Mouse (Mus musculus) hindbrain, embryonic 11.5 days (tissue): ENCODE data around the gene Gpkow. TPM values are rescaled to one million over a fixed set of nuclear protein-coding genes. Genes with fewer than 3 reads are reported as not detected.

Source experiments
- ATAC-seq: fragments of 200-750 bp; cut with Nextera tagmentation; 2 replicates; pipeline ENCODE4 v1.8.0; 2017; ENCODE audit warnings: mild to moderate bottlenecking, moderate TSS enrichment, moderate library complexity; ENCODE audit not compliant: low FRiP score
- DNase-seq: peaks from one replicate; pipeline ENCODE4 v3.0.0-alpha.2; 2015; ENCODE audit warnings: low spot score
- H3K27ac ChIP-seq: fragments of 300-500 bp; sonication (generic); 2 replicates; pipeline ENCODE4 v1.5.1; 2014; ENCODE audit warnings: mild to moderate bottlenecking, low read depth, low read length
- H3K27me3 ChIP-seq: fragments of 300-500 bp; sonication (generic); 2 replicates; pipeline ENCODE4 v1.6.1; 2014; ENCODE audit warnings: mild to moderate bottlenecking, low read length, moderate library complexity, mixed read lengths; ENCODE audit not compliant: control insufficient read depth, insufficient read depth
- H3K36me3 ChIP-seq: fragments of 300-500 bp; sonication (generic); 2 replicates; pipeline ENCODE4 v1.6.1; 2014; ENCODE audit warnings: mild to moderate bottlenecking, low read length, moderate library complexity, mixed read lengths; ENCODE audit not compliant: control insufficient read depth, insufficient read depth
- H3K4me1 ChIP-seq: fragments of 300-500 bp; sonication (generic); replicated peaks from 2 replicates; pipeline ENCODE4 v1.6.1; 2014; ENCODE audit warnings: low read length, mixed read lengths; ENCODE audit not compliant: control insufficient read depth, insufficient read depth
- H3K4me2 ChIP-seq: fragments of 300-500 bp; sonication (generic); replicated peaks from 2 replicates; pipeline ENCODE4 v1.6.1; 2014; ENCODE audit warnings: mild to moderate bottlenecking, low read depth, low read length
- H3K4me3 ChIP-seq: fragments of 300-500 bp; sonication (generic); 2 replicates; pipeline ENCODE4 v1.5.1; 2014; ENCODE audit warnings: low read depth, low read length
- H3K9ac ChIP-seq: fragments of 300-500 bp; sonication (generic); 2 replicates; pipeline ENCODE4 v1.6.1; 2014; ENCODE audit warnings: low read depth, low read length
- H3K9me3 ChIP-seq: fragments of 300-500 bp; sonication (generic); 2 replicates; pipeline ENCODE4 v1.6.1; 2016; ENCODE audit warnings: low read length; ENCODE audit not compliant: control insufficient read depth
- WGBS: fragments of 180-500 bp; shearing (Covaris S2); extraction: QIAGEN DNeasy Blood & Tissue Kit; methylation state at CpG from one replicate; pipeline ENCODE4 v1.1.7; 2014; 5-methylcytosine and 5-hydroxymethylcytosine counted together
- polyA plus RNA-seq: library from polyadenylated mRNA; unstranded; fragments of >200 nt; fragmentation: Nextera tagmentation; extraction: Ambion mirVana; gene quantifications from 2 replicates; pipeline ENCODE4 v1.2.1, GENCODE M21; 2014

Gene Gpkow
- 35.6 and 47.7 TPM in 2 replicates for polyA plus RNA-seq

GRCm38 (mm10) chrX:7696954-7697381, at the start of gene Gpkow:
Gpkow (plus strand) TSS chrX:7697131.
- no peaks in the 10 kb centered on the region for H3K36me3 ChIP-seq
- peak within 1 kb of the TSS; percentile 51 for H3K4me3 ChIP-seq
- no peaks in the 10 kb centered on the region for H3K27me3 ChIP-seq
- ATAC-seq: peak; percentile 95
- H3K9ac ChIP-seq: peak within 1 kb of the TSS; percentile 50; the same call in 1 of the 2 replicates
- no peak within 1 kb of the TSS for H3K27ac ChIP-seq
- H3K9me3 ChIP-seq: no peaks in the 10 kb centered on the region
- peak; percentile 82 for DNase-seq
- H3K4me2 ChIP-seq: peak within 1 kb of the TSS; percentile 45
- H3K4me1 ChIP-seq: no peaks in the 10 kb centered on the region
- WGBS: 18% methylated on average over 33 of the region's 33 CpGs

- DNase-seq: peak; percentile 69
- H3K27me3 ChIP-seq: no peaks in the 10 kb centered on the region
- 0 out of 2 replicates have a peak overlapping the region, but pooled peaks have one; percentile 33 for H3K27ac ChIP-seq
- no peaks in the 10 kb centered on the region for H3K36me3 ChIP-seq
- peak overlapping the region; percentile 37 for H3K4me2 ChIP-seq
- H3K9ac ChIP-seq: peak overlapping the region; percentile 49
- 15% methylated on average over 25 of the region's 25 CpGs for WGBS
- no peaks in the 10 kb centered on the region for H3K4me1 ChIP-seq
- peak; percentile 97 for ATAC-seq
- peak overlapping the region; percentile 34 for H3K4me3 ChIP-seq
- no peaks in the 10 kb centered on the region for H3K9me3 ChIP-seq
Measured at GRCm38 (mm10) chrX:7648671-7649304, 48.1 kb upstream of the Gpkow start.

- H3K4me2 ChIP-seq: peak within 1 kb of the TSS; percentile 33
- no peaks in the 10 kb centered on the region for H3K9me3 ChIP-seq
- ATAC-seq: no peak
- no peaks in the 10 kb centered on the region for H3K36me3 ChIP-seq
- 0 out of 2 replicates have a peak within 1 kb of the TSS, but pooled peaks have one; percentile 11 for H3K9ac ChIP-seq
- no peaks in the 10 kb centered on the region for H3K27me3 ChIP-seq
- peak within 1 kb of the TSS; percentile 27 for H3K4me3 ChIP-seq
- 21% methylated on average over 26 of the region's 26 CpGs for WGBS
- no peaks in the 10 kb centered on the region for H3K4me1 ChIP-seq
- no peak within 1 kb of the TSS for H3K27ac ChIP-seq
- DNase-seq: no peak
Measured at GRCm38 (mm10) chrX:7657221-7657639, 39.7 kb upstream of the Gpkow start, which contains the start of gene Prickle3. Prickle3 (plus strand) TSS chrX:7657260.

GRCm38 (mm10) chrX:7658031-7658784, 38.7 kb upstream of the Gpkow start:
- H3K4me1 ChIP-seq: no peaks in the 10 kb centered on the region
- no peak overlapping the region for H3K9ac ChIP-seq
- ATAC-seq: peak; percentile 63; the same call in 1 of the 2 replicates
- WGBS: 16% methylated on average over 10 of the region's 15 CpGs
- peak overlapping the region; percentile 11; the same call in 1 of the 2 replicates for H3K4me2 ChIP-seq
- no peaks in the 10 kb centered on the region for H3K27me3 ChIP-seq
- no peak overlapping the region for H3K27ac ChIP-seq
- no peak overlapping the region for H3K4me3 ChIP-seq
- no peaks in the 10 kb centered on the region for H3K36me3 ChIP-seq
- H3K9me3 ChIP-seq: no peaks in the 10 kb centered on the region
- DNase-seq: no peak

GRCm38 (mm10) chrX:7658785-7659589, 37.9 kb upstream of the Gpkow start:
- H3K36me3 ChIP-seq: no peaks in the 10 kb centered on the region
- H3K4me1 ChIP-seq: no peaks in the 10 kb centered on the region
- no peak overlapping the region for H3K27ac ChIP-seq
- no peak overlapping the region for H3K4me3 ChIP-seq
- DNase-seq (no peak), ATAC-seq (peak; percentile 12)
- no peak overlapping the region for H3K4me2 ChIP-seq
- WGBS: 47% methylated on average over 11 of the region's 11 CpGs
- no peak overlapping the region for H3K9ac ChIP-seq
- no peaks in the 10 kb centered on the region for H3K27me3 ChIP-seq
- H3K9me3 ChIP-seq: no peaks in the 10 kb centered on the region

GRCm38 (mm10) chrX:7661086-7661485, 35.8 kb upstream of the Gpkow start:
- ATAC-seq: no peak
- Histone ChIP-seq H3K4me3 (no peak overlapping the region), H3K4me1 (no peaks in the 10 kb centered on the region), H3K27ac (no peak overlapping the region), H3K27me3 (no peaks in the 10 kb centered on the region), H3K36me3 (no peaks in the 10 kb centered on the region), H3K9me3 (no peaks in the 10 kb centered on the region), H3K4me2 (no peak overlapping the region), H3K9ac (no peak overlapping the region)
- no peak for DNase-seq
- WGBS: 82% methylated on average over 4 of the region's 4 CpGs

- Histone ChIP-seq H3K4me1 (no peaks in the 10 kb centered on the region), H3K36me3 (no peaks in the 10 kb centered on the region), H3K9me3 (no peaks in the 10 kb centered on the region), H3K4me3 (no peak overlapping the region), H3K27me3 (no peaks in the 10 kb centered on the region), H3K27ac (no peak overlapping the region), H3K4me2 (no peak overlapping the region), H3K9ac (no peak overlapping the region)
- ATAC-seq (no peak), DNase-seq (no peak)
- WGBS: 77% methylated on average over 3 of the region's 3 CpGs
Measured at GRCm38 (mm10) chrX:7662936-7663335, 34.0 kb upstream of the Gpkow start.

- no peak overlapping the region for H3K4me2 ChIP-seq
- ATAC-seq (no peak), DNase-seq (no peak)
- H3K9ac ChIP-seq: no peak overlapping the region
- WGBS: 87% methylated on average over 11 of the region's 11 CpGs
- H3K4me1 ChIP-seq: no peaks in the 10 kb centered on the region
- H3K36me3 ChIP-seq: no peaks in the 10 kb centered on the region
- no peaks in the 10 kb centered on the region for H3K27me3 ChIP-seq
- H3K9me3 ChIP-seq: no peaks in the 10 kb centered on the region
- no peak overlapping the region for H3K4me3 ChIP-seq
- H3K27ac ChIP-seq: no peak overlapping the region
Measured at GRCm38 (mm10) chrX:7664791-7665190, 32.1 kb upstream of the Gpkow start.
